Mouse (Mus musculus) T-cell, adult 66 days (primary cell): ENCODE data around the gene B3galnt2. TPM values are rescaled to one million over a fixed set of nuclear protein-coding genes. Genes with fewer than 3 reads are reported as not detected.

Source experiments
- total RNA-seq, 2 experiments: library from RNA; stranded (reverse); gene quantifications; 3 replicates in 1 of 2; 4 replicates in 1 of 2; pipeline ENCODE4 v1.2.4; 2023

Gene B3galnt2
- 10 to 100 TPM; 29.1 to 34.1 TPM for total RNA-seq

GRCm38 (mm10) chr13:13953874-13954832 is at the start of gene B3galnt2:
Gene B3galnt2, plus strand, starts transcription at chr13:13954469.

GRCm38 (mm10) chr13:14039292-14039965 is 85.2 kb downstream of the B3galnt2 start, which contains the start of gene Tbce:
Gene Tbce, minus strand, starts transcription at chr13:14039638.

Other genes starting within 250 kb of the B3galnt2 start
- 1 to 10 TPM in 1 of 2 experiments, under 1 TPM in 1; 0.30 to 1.7 TPM for gene Gng4, start 170.4 kb upstream of the B3galnt2 start, total RNA-seq
- gene Tbce, start 85.2 kb downstream of the B3galnt2 start, total RNA-seq, result 10 to 100 TPM; 79.3 to 81.7 TPM
- gene Arid4b, start 108.8 kb downstream of the B3galnt2 start, total RNA-seq, result 100 to 1,000 TPM; 117 to 127 TPM
- gene Ggps1, start 109.0 kb downstream of the B3galnt2 start, total RNA-seq, result 10 to 100 TPM; 60.8 to 64.8 TPM